Mouse (Mus musculus) erythroblast, embryonic 14.5 days (primary cell): Measurements from ENCODE around the gene Tgfbr3.

Source experiments
- GATA1 ChIP-seq: IDR thresholded peaks from 2 replicates; pipeline ENCODE4 v1.6.1; 2012; ENCODE audit warnings: low read length, inconsistent platforms, mixed read lengths
- TAL1 ChIP-seq: IDR thresholded peaks from 3 replicates; pipeline ENCODE4 v1.6.1; 2012; ENCODE audit warnings: low read length, inconsistent platforms, mixed read lengths

GRCm38 (mm10) chr5:107202801-107203559, 86.4 kb downstream of the Tgfbr3 start:
- no peak for TF ChIP-seq TAL1
- no peak for TF ChIP-seq GATA1
